Mouse (Mus musculus): ENCODE measurements around the gene Olfr549.
A peak's percentile ranks its signal among the peaks of the same experiment; 100 is the strongest.

Olfr549 gene

DNA sequence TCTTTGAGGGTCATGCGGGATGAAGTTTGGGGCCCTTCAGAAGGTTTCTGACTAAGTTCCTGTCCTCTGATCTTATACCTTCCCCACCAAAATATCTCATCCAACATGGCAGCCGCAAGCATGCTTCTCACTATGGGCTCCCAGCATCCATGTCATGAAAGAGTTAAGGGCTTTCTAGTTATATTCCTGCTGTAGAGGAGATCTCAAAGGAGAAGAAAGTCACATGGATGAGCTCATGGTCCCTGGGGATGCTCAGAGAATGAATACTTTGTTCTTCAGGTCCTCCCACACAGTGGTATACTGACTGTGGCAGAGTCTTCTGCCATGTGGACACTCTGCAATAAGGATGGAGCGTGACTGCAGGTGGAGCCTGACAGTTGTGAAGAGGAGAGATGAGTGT, at the start of gene Olfr549:
Gene Olfr549, plus strand, starts transcription at position 301 of the 400 bp plus-strand sequence.
- DNase-seq (ENCODE audit: low spot score), result no peak

GRCm38 (mm10) chr7:102501986-102502385, 47.7 kb upstream of the Olfr549 start:
- no peak for DNase-seq (ENCODE audit: low spot score)

DNA sequence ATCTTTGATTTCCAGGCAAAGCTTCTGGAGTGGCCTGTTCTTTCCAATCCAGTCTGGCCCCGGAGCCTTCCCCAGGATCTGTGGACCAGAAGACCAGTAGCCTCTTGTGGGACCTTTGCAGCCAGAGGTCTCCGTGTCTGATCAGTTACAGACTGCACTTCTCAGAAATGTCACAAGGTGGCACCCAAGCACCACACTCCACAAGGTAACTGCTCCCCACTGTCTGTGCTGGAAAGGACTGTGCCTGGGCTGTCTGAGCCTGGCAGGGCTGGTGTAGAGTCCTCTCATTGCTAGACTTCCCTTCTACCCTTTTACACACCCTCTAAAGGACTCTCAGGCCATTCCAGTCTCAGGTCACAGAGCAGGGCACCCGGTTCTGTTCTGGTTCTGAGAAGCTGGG, 42.8 kb upstream of the Olfr549 start:
- DNase-seq (ENCODE audit: low spot score), result peak; percentile 51

- DNase-seq (ENCODE audit: low spot score), result no peak
These were observed 41.6 kb upstream of the Olfr549 start for GRCm38 (mm10) chr7:102508066-102508465.

- DNase-seq (ENCODE audit: low spot score), result no peak
These were observed 41.0 kb upstream of the Olfr549 start for GRCm38 (mm10) chr7:102508666-102509065.

DNA sequence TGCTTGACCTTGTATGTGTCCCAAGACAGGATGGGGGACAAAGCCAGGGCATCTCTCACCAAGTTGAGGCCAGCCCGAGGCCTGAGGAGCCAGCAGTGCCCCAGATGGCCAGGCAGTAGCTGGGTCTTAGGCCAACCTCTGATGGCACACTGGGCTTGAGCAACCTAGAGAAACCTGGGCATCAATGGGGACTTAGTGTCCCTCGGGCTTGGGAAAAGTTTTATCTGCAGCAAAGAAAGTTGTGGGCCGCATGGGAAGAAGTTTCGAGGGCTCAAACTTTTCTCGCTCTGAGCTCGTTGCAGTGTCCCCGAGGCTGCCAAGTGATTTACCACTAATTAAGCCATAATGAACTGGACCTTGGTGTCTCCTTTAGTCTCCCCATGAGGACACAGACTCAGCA, 39.9 kb upstream of the Olfr549 start:
- DNase-seq (ENCODE audit: low spot score), result no peak

- DNase-seq (ENCODE audit: low spot score), result no peak
These were observed 37.7 kb upstream of the Olfr549 start for GRCm38 (mm10) chr7:102511927-102512326.

DNA sequence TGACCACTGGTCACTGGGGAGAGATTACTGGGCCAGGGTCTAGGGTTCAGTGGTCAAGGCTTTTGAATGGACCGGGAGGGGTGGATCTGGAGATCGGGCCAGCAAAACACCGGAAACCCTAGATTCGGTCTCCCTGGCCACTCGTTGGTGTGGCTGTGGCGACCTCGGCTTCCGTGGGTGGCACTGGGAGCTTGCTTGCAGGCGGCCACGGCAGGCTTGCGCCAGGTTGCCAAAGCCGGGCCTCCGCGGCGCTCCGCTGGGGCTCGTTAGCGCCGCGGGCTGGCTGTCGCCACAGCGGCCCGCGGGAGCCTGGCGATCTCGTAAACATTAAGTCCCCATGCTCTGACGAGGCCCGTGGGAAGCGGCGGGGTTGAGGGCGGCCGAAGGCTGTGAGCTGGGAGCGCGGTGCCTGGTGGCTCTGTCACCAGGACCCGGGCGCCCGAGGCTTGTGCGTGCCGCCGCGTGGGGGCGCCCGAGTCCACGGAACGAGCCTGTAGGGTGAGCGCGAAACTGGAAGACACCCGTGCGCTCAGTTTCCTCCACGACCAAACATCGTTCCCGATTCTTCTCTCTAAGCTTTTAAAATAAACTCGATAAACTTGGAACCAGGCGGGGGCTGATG, 36.7 kb upstream of the Olfr549 start:
- peak; percentile 60 for DNase-seq (ENCODE audit: low spot score)

- no peak for DNase-seq (ENCODE audit: low spot score)
These were observed 35.5 kb upstream of the Olfr549 start for GRCm38 (mm10) chr7:102514144-102514543.

DNA sequence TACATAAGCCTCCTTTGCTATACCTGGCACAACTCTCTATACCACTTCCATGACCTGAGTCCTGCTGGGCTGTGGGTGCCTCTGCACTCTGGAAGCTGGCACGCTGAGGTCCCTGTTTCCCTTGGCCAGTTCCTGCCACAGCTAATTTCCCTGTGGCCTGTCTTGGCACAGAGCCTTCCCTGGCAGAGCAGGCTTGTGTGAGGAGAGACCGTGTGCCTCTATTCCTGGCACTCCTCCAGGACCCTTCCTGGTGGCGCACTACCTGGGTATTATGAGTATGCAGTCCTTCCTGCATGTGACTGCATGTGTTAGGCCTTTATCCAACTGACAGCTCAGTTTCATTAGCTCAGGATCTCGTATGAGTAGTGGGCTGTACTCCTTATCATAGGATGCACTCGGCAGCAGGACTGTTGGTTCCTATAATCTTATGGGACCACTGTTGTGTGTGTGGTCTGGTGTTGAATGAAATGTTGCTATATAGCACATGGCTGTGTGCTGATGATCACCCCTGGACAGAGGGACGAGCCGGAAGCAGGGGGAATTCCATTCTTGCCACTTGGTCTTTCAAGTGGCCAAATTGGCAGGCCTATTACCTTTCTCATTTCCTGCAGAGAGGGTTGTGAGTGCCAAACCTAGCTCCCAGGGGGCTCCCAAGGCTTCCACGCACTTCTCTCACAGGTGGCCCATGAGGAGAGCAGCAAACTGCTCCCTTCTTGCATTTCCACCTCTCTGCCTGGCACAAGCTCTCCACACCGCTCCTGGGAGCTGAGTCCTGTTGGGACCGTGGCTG, 33.2 kb upstream of the Olfr549 start:
- DNase-seq (ENCODE audit: low spot score), result no peak

GRCm38 (mm10) chr7:102517051-102517335, 32.7 kb upstream of the Olfr549 start:
- no peak for DNase-seq (ENCODE audit: low spot score)

GRCm38 (mm10) chr7:102529052-102529451, 20.6 kb upstream of the Olfr549 start:
- no peak for DNase-seq (ENCODE audit: low spot score)

DNA sequence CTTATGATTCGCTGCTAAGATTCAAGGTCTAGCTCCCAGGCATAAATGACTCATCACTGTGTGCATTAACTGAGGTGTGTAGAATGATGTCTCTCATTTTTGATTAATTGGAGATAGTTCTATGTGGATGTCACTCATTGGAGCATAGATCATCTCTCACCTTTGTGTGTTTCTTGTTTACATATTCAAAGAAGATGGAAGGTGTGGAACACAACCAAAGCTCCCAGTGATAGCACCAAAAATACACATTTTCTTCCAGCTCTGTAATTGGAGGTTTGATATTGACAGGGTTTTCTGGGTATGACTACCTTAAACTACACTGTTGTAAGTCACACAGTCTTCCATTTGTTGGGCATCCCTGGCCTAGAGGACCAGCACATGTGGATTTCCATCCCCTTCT, 15.2 kb upstream of the Olfr549 start, which contains the start of gene Olfr547:
Gene Olfr547, plus strand, starts transcription at position 301 of the 400 bp plus-strand sequence.
- DNase-seq (ENCODE audit: low spot score), result no peak

GRCm38 (mm10) chr7:102540596-102540995, 9.1 kb upstream of the Olfr549 start, which contains the start of gene Olfr548-ps1:
Gene Olfr548-ps1 (plus strand): TSS chr7:102540896.
- no peak for DNase-seq (ENCODE audit: low spot score)

GRCm38 (mm10) chr7:102541251-102541650, 8.4 kb upstream of the Olfr549 start:
- DNase-seq (ENCODE audit: low spot score), result no peak

DNA sequence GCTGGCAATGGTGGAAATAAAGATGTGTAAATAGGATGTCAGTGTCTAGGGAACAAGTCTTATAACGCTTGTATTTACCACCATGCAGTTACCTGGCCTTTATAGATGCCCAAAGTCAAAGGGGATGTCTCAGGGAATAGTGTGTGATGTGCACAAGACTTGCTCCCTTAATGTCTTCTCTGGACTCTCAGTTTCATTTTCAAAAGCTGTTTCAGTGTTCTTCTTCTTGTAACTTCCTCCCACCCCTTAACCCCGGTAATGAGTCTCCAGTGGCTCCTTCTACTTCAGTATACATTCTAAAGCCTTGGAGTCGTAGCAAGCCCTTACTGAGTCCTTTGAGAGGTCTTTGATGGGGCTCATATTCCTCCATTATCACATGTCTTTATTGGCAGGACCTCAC, 3.6 kb downstream of the Olfr549 start:
- no peak for DNase-seq (ENCODE audit: low spot score)

DNA sequence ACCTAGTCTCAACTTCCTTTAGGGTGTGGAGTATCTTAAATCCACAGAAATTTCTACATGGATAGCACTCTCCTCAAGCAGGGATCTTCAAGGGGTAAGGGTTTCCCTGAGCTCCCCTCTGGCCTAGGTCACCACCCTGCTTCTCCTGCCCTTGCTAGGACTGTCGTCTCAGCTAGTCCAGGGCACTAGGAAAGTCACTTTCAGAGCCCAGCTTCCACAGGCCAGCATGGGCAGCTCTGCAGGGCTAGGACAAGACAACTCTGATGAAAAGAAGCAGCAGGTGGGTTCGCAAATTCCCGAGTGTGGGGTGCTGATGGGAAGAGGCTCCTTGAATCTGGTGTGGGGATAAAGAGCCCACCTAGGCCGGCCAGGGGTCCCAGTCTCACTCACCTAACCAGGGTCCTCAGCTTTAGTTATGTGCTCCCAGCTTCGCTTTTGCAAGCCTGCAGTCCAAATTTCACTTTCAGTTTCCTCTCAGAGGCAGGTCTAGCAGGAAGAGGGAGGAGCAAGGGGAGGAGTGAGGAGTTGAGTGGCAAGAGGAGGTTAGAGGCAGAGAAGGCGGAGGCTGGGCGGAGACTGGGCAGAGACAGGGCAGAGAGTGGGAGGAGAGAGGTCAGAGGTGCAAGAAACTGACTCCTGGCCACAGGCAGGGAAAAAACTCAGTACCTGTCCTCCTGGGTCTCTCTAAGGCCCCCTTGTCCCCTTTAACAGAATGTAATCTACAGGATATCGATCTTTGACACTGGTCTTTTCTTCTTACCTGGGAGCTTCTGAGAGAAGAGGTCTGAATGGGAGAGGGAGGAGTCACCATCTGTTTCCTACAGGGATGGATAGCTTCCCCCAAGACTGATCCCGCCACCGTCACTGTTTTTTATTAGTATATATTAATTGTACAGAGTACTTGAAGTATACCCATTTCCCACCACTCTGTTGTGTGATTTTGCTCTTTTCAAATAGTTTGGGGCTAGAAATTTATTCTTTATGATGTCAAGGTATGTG, 15.6 kb downstream of the Olfr549 start, which contains the start of gene Trim21:
Gene Trim21, minus strand, starts transcription at position 488 of the 999 bp plus-strand sequence.
- peak; percentile 87 for DNase-seq (ENCODE audit: low spot score)

- no peak for DNase-seq (ENCODE audit: low spot score)
These were observed 16.5 kb downstream of the Olfr549 start for GRCm38 (mm10) chr7:102566219-102566618.

DNA sequence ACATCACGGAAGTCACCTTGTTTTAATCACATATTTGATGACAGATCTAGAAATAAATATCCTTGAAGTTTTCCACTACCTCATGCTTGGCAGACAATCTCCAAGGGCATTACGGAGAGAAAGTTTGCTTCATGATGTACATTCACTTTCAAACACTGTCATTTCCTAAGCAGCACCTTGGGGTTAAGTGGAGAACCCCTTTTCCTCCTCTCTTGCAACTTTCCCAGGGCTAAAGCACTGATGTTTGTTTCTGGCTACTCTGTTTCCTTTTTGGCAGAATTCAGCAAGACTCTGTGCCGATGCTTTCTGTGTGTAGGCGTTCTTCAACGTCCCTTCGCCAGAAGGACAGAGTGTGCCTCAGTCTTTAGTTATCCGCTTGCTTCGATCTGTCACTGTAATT, 21.5 kb downstream of the Olfr549 start, which contains the start of gene Olfr550:
Gene Olfr550, plus strand, starts transcription at position 301 of the 400 bp plus-strand sequence.
- no peak for DNase-seq (ENCODE audit: low spot score)

GRCm38 (mm10) chr7:102573174-102573830, 23.6 kb downstream of the Olfr549 start:
- no peak for DNase-seq (ENCODE audit: low spot score)

GRCm38 (mm10) chr7:102575998-102576397, 26.3 kb downstream of the Olfr549 start:
- DNase-seq (ENCODE audit: low spot score), result no peak

DNA sequence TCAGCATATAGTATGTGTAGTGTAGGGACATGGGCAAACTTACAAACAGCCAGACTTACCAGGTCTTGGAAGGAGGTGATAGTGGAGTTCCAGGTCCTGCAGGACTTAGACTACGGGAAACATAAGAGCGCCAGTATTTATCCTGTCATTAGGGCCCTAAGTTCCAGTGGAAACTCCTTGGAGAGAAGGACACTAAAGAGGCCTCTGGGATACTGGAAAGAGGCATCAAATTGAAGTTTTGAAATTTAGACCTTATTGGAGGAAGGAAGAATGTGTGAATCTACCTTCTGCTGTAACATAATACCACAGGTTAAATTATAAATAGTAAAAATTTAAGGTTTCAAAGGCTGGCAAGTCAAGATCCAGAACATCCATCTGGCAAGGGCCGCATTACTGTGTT, 42.1 kb downstream of the Olfr549 start, which contains the start of gene Olfr551:
Gene Olfr551, minus strand, starts transcription at position 101 of the 400 bp plus-strand sequence.
- no peak for DNase-seq (ENCODE audit: low spot score)
